Mouse (Mus musculus) regulatory T cell (primary cell): ENCODE measurements at regions not wholly inside any gene's neighbourhood (a gene's known extent, or its start where the extent isn't known, plus 50 kb on each side); places are given as distances from the start of the nearest gene placed in this dataset.

Experiments
- in situ Hi-C: fragments of 300-600 bp; cut with MboI, MseI; formaldehyde crosslinking; loops from one replicate; pipeline ENCODE4 v1.15.1; 2025; ENCODE audit warnings: high pct_unique_total_duplicates

- in situ Hi-C loops = no loop called here
These were observed 558.0 kb downstream of the Ebf1 start for GRCm38 (mm10) chr11:45174811-45175798.

- in situ Hi-C loops = no loop called here
These were observed 559.9 kb downstream of the Ebf1 start for GRCm38 (mm10) chr11:45176971-45177370.

DNA sequence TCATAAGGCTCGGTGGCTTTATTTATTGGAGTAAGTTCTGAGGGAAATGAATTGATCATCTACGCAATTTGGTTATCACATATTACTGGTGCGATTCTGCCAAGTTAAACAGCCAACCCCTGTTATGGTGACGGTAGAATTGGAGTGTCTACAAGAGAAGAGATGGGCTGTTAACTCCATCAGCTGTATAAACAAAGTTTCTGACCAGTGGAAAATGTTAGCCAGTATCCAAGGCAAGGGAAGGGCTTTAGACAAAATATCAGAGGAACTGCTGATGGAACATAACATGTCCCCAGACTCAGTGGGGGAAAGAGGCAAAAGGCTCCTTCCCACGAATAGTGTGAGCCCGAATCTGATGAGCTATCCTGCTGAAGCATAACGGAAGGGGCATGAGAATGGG is 560.9 kb downstream of the Ebf1 start:
- in situ Hi-C loops = no loop called here

GRCm38 (mm10) chr11:45179019-45179418 is 561.9 kb downstream of the Ebf1 start:
- in situ Hi-C loops = no loop called here

DNA sequence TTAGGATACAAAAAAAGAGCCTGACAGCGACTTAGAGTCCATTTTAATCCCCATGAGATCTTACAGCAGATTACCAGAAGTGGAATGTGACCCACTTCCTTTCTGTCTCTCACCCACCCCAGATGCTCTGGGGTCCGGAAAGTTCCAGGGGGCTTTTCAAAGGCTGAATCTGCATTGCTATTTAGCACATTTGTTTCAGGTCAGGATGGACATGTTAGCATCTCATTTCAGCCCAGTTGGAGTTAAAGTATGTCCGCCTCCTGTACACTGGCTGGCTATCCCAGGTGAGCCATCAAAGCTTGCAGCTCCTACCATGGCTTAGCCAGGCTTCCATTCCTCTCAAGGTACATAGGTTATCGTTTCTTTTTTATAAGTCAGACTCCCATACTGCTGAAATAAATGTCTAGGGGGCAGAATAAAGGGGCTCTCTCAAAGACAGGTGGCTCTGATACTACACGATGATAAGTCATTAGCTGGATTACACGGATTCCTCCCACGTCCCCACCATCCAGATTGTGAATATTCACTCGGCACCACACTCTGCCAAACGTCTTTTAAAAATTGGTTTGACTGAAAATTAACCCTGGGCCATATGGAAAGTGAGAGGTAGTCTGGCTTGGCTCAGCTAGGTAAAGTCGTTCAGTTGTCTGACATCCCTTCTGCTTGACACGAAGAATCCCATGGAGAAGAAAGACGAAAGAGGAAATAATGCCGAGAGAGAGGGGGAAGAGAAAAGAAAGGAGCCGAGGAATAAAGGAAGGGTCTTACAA is 573.7 kb downstream of the Ebf1 start:
- in situ Hi-C loops = no loop called here

- in situ Hi-C loops = no loop called here
These were observed 574.5 kb downstream of the Ebf1 start for GRCm38 (mm10) chr11:45191392-45192189.

DNA sequence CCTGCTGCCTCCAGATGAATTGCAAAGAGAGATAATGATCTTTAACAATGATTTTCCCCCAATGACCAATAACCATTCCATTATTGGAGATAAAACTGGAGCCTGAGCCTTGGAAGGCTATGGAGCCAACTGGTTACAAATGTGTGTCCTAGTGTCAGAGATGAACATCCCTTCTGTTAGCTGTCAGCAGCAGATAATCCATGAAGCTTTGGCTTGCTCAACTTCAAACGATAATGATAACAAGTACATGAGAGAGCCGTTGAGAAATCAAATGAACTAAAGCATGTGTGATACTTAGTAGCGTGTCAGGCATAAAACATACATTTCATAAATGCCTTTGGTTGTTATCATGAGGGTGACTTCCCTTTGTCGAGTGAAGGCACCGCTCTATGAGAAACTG is 576.2 kb downstream of the Ebf1 start:
- in situ Hi-C loops = no loop called here

GRCm38 (mm10) chr11:45199520-45199919 is 582.4 kb downstream of the Ebf1 start:
- in situ Hi-C loops = no loop called here

- in situ Hi-C loops = no loop called here
These were observed 583.7 kb downstream of the Ebf1 start for GRCm38 (mm10) chr11:45200714-45201405.

GRCm38 (mm10) chr11:45203446-45203845 is 586.3 kb downstream of the Ebf1 start:
- in situ Hi-C loops = no loop called here

DNA sequence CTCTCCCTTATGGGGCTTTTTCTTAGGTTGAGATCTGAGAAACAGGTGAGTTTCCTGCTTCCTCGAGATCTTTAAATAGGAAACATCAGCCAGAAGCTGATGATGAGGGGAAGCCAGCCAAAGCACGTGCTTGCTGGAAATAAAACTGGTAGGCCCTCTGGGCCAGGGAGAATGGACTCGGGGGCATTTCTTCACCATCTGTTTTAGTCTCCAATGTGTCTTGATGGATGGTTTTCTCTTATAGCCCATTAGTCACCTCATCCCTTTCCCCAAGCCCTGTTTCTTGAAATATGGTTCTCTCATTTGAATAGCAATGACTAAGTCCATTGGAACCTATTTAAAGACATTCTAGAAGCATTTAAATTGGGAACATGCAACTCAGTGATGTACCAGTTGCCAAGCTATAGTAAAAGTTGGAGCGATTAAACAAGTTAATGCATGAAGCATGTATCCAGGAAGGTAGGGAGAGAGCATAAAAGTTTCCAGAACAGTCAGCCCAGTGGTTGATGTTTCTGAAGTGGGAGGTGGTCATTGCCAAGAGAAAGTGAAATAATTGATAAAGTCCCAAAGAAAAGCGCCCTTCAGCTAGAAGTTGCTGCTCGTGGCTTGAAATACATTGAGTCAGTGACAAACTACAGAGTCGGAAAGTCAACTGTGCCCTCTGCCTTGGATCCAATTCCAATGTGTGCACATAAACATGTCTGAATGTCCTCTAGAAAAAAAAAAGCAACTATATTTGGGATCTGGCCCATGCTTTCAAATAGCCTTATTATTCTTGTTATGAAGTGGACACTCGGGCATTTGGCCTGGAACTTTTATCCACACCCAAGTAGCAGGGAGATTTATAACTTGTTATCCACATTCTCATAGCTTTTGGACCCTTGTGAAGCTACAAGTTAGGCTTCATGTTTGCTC is 589.8 kb downstream of the Ebf1 start:
- in situ Hi-C loops = no loop called here

DNA sequence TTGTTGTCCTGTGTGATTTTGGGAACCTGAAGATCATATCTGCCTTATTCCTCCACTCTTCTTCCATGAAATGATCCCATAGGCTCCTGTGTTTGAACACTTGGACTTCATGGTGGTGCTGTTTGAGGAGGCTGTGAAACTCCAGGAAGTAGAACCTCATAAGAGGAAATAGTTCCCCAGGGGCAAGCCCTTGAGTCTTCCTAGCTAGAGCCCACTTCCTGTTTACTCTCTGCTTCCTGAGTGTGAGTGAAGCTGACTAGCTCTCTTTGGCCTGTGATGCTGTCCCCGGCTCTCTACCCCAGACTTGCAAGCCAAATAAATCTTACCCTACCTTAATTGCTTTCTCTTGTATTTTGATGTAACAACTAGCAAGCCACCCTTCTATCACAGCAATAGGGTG is 597.0 kb downstream of the Ebf1 start:
- in situ Hi-C loops = no loop called here

GRCm38 (mm10) chr11:45216942-45217474 is 599.9 kb downstream of the Ebf1 start:
- in situ Hi-C loops = no loop called here

- in situ Hi-C loops = no loop called here
These were observed 602.1 kb downstream of the Ebf1 start for GRCm38 (mm10) chr11:45219239-45219638.

DNA sequence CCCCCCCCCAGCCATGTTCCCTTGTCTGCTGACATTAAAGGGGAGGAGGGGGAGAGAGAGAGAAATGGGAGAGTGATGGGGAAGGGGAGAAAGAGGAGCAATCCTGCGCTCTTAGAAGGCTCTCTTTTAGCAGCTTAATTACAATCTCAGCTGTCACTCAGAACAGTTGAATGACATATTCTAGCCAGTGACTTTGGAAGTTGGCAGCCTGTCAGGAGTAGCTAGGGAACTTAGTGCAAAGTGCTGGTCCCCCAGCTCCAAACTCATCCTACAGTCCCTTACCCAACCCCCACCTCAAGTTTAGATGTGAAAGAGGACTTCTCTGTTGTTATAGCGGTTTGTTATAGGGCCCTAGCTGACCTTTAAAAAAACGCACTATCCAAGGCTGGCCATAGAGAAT is 604.9 kb downstream of the Ebf1 start:
- in situ Hi-C loops = no loop called here

GRCm38 (mm10) chr11:45235476-45236412 is 616.1 kb upstream of the Clint1 start:
- in situ Hi-C loops = no loop called here

DNA sequence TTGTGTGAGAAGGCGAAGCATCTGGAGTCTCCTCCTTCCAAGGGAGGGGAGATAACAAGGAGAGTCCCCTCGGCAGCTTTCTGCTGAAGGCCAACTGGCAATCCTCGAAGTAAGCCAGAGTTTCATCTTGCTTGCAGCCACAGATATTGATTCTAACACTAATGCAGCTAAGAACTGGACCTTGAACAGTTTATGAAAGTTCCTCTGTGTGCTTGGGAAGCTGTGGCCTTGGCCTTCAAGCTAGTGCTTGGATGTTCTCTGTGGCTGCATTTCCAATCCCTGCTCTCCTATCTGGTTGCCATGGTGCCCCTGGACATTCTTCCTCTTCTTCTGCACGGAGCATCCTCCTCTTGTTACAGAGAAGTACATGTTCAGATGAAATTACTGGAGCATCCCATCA is 614.8 kb upstream of the Clint1 start:
- in situ Hi-C loops = no loop called here

- in situ Hi-C loops = no loop called here
These were observed 612.8 kb upstream of the Clint1 start for GRCm38 (mm10) chr11:45239044-45239443.

DNA sequence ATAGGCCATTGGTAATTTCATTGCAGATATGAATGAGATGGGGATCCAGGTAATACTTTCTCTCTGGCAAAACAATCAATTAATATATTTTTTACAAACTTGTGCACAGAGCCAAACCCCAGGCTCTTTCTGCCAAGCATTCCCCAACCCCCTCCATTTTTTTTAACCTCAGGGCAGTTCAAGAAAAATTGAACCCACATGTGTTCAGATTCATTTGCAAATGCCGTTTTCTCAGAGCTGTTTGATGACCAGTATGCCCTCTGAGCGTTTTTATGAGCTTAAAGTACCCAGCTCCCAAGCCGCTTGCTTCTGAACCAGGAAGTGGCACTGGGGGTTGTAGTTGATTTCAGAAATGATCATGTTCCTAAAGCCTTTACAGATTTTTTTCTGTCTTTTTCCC is 611.4 kb upstream of the Clint1 start:
- in situ Hi-C loops = no loop called here
